Mouse (Mus musculus) CH12.LX (cell line): ENCODE results near the gene Dscam.

Experiments used
- CTCF ChIP-seq, 2 experiments: IDR thresholded peaks in 1 of 2; conservative IDR thresholded peaks in 1 of 2; 2 replicates each; pipeline ENCODE4 v1.5.1; 2011 to 2012; ENCODE audit warnings: low read depth in 2 of 2, low read length in 2 of 2, improper control_type of control experiment in 1 of 2, inconsistent platforms in 1 of 2, mild to moderate bottlenecking in 1 of 2, moderate library complexity in 1 of 2
- ELF1 ChIP-seq: IDR thresholded peaks from 2 replicates; pipeline ENCODE4 v1.6.1; 2014; ENCODE audit warnings: low read depth, mild to moderate bottlenecking, inconsistent platforms, low read length, improper control_type of control experiment
- EP300 ChIP-seq: IDR thresholded peaks from 2 replicates; pipeline ENCODE4 v1.6.1; 2011; ENCODE audit warnings: low read length, improper control_type of control experiment
- ETS1 ChIP-seq: conservative IDR thresholded peaks from 2 replicates; pipeline ENCODE4 v1.6.1; 2012; ENCODE audit warnings: low read depth, mild to moderate bottlenecking, inconsistent platforms, low read length, improper control_type of control experiment, moderate library complexity
- MEF2A ChIP-seq: IDR thresholded peaks from 2 replicates; pipeline ENCODE4 v1.6.1; 2014; ENCODE audit warnings: low read depth, mild to moderate bottlenecking, inconsistent platforms, low read length, improper control_type of control experiment, borderline replicate concordance
- USF1 ChIP-seq: IDR thresholded peaks from 2 replicates; pipeline ENCODE4 v1.6.1; 2014; ENCODE audit warnings: low read depth, mild to moderate bottlenecking, inconsistent platforms, low read length, improper control_type of control experiment

DNA sequence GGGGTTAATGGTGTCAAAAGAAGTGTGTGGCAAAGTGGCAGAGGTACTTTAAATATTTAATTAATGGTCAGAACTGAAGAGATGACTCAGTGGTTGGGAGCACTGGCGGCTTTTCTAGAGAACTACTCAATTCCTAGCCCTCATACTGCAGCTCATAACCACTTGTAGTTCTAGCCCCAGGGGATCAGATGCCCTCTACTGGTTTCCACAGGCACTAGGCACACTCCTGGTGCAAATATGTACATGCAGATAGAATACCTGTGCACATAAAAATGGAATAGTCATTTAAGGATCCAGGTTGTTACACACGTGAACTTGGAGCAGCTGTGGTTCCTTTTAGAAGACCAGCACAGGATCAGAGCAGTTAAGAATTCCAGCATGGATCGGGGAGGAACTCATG, 509.5 kb downstream of the Dscam start:
- no peak for TF ChIP-seq MEF2A
- no peak for TF ChIP-seq EP300
- no peak for TF ChIP-seq USF1
- TF ChIP-seq CTCF (conservative IDR thresholded peaks at IDR 0.05 in 1 of 2, IDR thresholded peaks at IDR 0.05 in 1 of 2; ENCODE audit: low read depth in 2 of 2, low read length in 2 of 2): peak in 1 of 2 experiments; percentile 64; a peak in 2 of 4 replicates
- TF ChIP-seq ELF1: no peak
- TF ChIP-seq ETS1: no peak
